Mouse (Mus musculus) hindbrain, embryonic 16.5 days (tissue): ENCODE measurements at regions not wholly inside any gene's neighbourhood (a gene's known extent, or its start where the extent isn't known, plus 50 kb on each side); places are given as distances from the start of the nearest gene placed in this dataset.
"Not testable (repeated sequence)": the region's sequence is repeated elsewhere in the genome, so short reads cannot be mapped to it uniquely, and the experiment has no call there.

ENCODE experiments used
- ATAC-seq: fragments of 200-750 bp; cut with Nextera tagmentation; 2 replicates; pipeline ENCODE4 v1.8.0; 2017; ENCODE audit warnings: moderate TSS enrichment, moderate library complexity
- H3K27ac ChIP-seq: fragments of 300-500 bp; sonication (generic); 2 replicates; pipeline ENCODE4 v1.5.1; 2014; ENCODE audit warnings: low read depth, mild to moderate bottlenecking, control low read depth, low read length, moderate library complexity
- H3K27me3 ChIP-seq: fragments of 300-500 bp; sonication (generic); replicated peaks from 2 replicates; pipeline ENCODE4 v1.6.1; 2014; ENCODE audit warnings: low read length; ENCODE audit not compliant: control insufficient read depth, insufficient read depth
- H3K36me3 ChIP-seq: fragments of 300-500 bp; sonication (generic); 2 replicates; pipeline ENCODE4 v1.6.1; 2014; ENCODE audit warnings: mild to moderate bottlenecking, low read length, moderate library complexity, mixed read lengths; ENCODE audit not compliant: control insufficient read depth, insufficient read depth
- H3K4me1 ChIP-seq: fragments of 300-500 bp; sonication (generic); 2 replicates; pipeline ENCODE4 v1.6.1; 2014; ENCODE audit warnings: low read depth, low read length; ENCODE audit not compliant: control insufficient read depth, insufficient read depth
- H3K4me2 ChIP-seq: fragments of 300-500 bp; sonication (generic); 2 replicates; pipeline ENCODE4 v1.6.1; 2014; ENCODE audit warnings: mild to moderate bottlenecking, low read length, control low read depth, moderate library complexity
- H3K4me3 ChIP-seq: fragments of 300-500 bp; sonication (generic); 2 replicates; pipeline ENCODE4 v1.5.1; 2014; ENCODE audit warnings: mild to moderate bottlenecking, low read length, control low read depth, moderate library complexity
- H3K9ac ChIP-seq: fragments of 300-500 bp; sonication (generic); 2 replicates; pipeline ENCODE4 v1.6.1; 2014; ENCODE audit warnings: low read depth, mild to moderate bottlenecking, control low read depth, low read length, moderate library complexity
- H3K9me3 ChIP-seq: fragments of 300-500 bp; sonication (generic); 2 replicates; pipeline ENCODE4 v1.6.1; 2014; ENCODE audit warnings: mild to moderate bottlenecking, low read length, moderate library complexity; ENCODE audit not compliant: control insufficient read depth
- WGBS: fragments of 180-500 bp; shearing (Covaris S2); extraction: QIAGEN DNeasy Blood & Tissue Kit; methylation state at CpG from one replicate; pipeline ENCODE4 v1.1.7; 2014; 5-methylcytosine and 5-hydroxymethylcytosine counted together

GRCm38 (mm10) chr2:78012441-78012840, 66.3 kb upstream of the Cwc22 start:
- H3K9ac ChIP-seq, H3K4me3 ChIP-seq, ATAC-seq, H3K4me2 ChIP-seq, H3K9me3 ChIP-seq, H3K27me3 ChIP-seq, H3K36me3 ChIP-seq, H3K27ac ChIP-seq, H3K4me1 ChIP-seq: not testable (repeated sequence)
- WGBS, result 97% methylated on average over 6 of the region's 6 CpGs

GRCm38 (mm10) chr2:78011821-78012220, 65.6 kb upstream of the Cwc22 start:
- no peaks in the 10 kb centered on the region for H3K36me3 ChIP-seq
- H3K9me3 ChIP-seq, result no peaks in the 10 kb centered on the region
- no peak for ATAC-seq
- H3K4me1 ChIP-seq, result no peaks in the 10 kb centered on the region
- H3K9ac ChIP-seq, result no peak overlapping the region
- H3K27me3 ChIP-seq, result no peaks in the 10 kb centered on the region
- WGBS, result 83% methylated on average over 2 of the region's 2 CpGs
- H3K4me3 ChIP-seq, result no peak overlapping the region
- no peak overlapping the region for H3K27ac ChIP-seq
- H3K4me2 ChIP-seq, result no peak overlapping the region

GRCm38 (mm10) chr2:78011051-78011800, 65.1 kb upstream of the Cwc22 start:
- H3K9me3 ChIP-seq, result no peaks in the 10 kb centered on the region
- H3K4me2 ChIP-seq, result no peak overlapping the region
- no peaks in the 10 kb centered on the region for H3K4me1 ChIP-seq
- H3K36me3 ChIP-seq, result no peaks in the 10 kb centered on the region
- no peak overlapping the region for H3K4me3 ChIP-seq
- H3K27me3 ChIP-seq, result no peaks in the 10 kb centered on the region
- no peak overlapping the region for H3K9ac ChIP-seq
- ATAC-seq, result no peak
- H3K27ac ChIP-seq, result no peak overlapping the region
- WGBS, result 88% methylated on average over 2 of the region's 2 CpGs

- H3K4me3 ChIP-seq, result no peak overlapping the region
- H3K4me1 ChIP-seq, result no peaks in the 10 kb centered on the region
- no peak for ATAC-seq
- H3K36me3 ChIP-seq, result no peaks in the 10 kb centered on the region
- H3K9me3 ChIP-seq, result no peaks in the 10 kb centered on the region
- 73% methylated on average over 5 of the region's 5 CpGs for WGBS
- no peak overlapping the region for H3K4me2 ChIP-seq
- H3K27ac ChIP-seq, result no peak overlapping the region
- no peak overlapping the region for H3K9ac ChIP-seq
- no peaks in the 10 kb centered on the region for H3K27me3 ChIP-seq
Measured at GRCm38 (mm10) chr2:78010066-78010690, 64.0 kb upstream of the Cwc22 start.

GRCm38 (mm10) chr2:78008094-78008493, 61.9 kb upstream of the Cwc22 start:
- 100% methylated on average over 1 of the region's 1 CpGs for WGBS
- no peaks in the 10 kb centered on the region for H3K9me3 ChIP-seq

GRCm38 (mm10) chr2:78005402-78006021, 59.3 kb upstream of the Cwc22 start:
- H3K4me3 ChIP-seq, result no peak overlapping the region
- H3K4me2 ChIP-seq, result no peak overlapping the region
- H3K4me1 ChIP-seq, result no peaks in the 10 kb centered on the region
- H3K9ac ChIP-seq, result no peak overlapping the region
- H3K9me3 ChIP-seq, result no peaks in the 10 kb centered on the region
- H3K27me3 ChIP-seq, result no peaks in the 10 kb centered on the region
- no peak overlapping the region for H3K27ac ChIP-seq
- no peaks in the 10 kb centered on the region for H3K36me3 ChIP-seq
- ATAC-seq, result no peak
- 42% methylated on average over 7 of the region's 7 CpGs for WGBS

More at GRCm38 (mm10) chr2:78008094-78008493, 61.9 kb upstream of the Cwc22 start:
- no peak overlapping the region for H3K9ac ChIP-seq
- no peak for ATAC-seq
- no peak overlapping the region for H3K4me3 ChIP-seq
- no peak overlapping the region for H3K27ac ChIP-seq
- H3K27me3 ChIP-seq, result no peaks in the 10 kb centered on the region
- H3K4me2 ChIP-seq, result no peak overlapping the region
- H3K4me1 ChIP-seq, result no peaks in the 10 kb centered on the region
- no peaks in the 10 kb centered on the region for H3K36me3 ChIP-seq

GRCm38 (mm10) chr2:78004426-78004825, 58.3 kb upstream of the Cwc22 start:
- H3K27me3 ChIP-seq, result no peaks in the 10 kb centered on the region
- no peaks in the 10 kb centered on the region for H3K9me3 ChIP-seq
- H3K9ac ChIP-seq, result no peak overlapping the region
- no peak overlapping the region for H3K4me3 ChIP-seq
- ATAC-seq, result no peak
- H3K4me2 ChIP-seq, result no peak overlapping the region
- 71% methylated on average over 5 of the region's 5 CpGs for whole genome bisulfite sequencing
- H3K36me3 ChIP-seq, result no peaks in the 10 kb centered on the region
- no peaks in the 10 kb centered on the region for H3K4me1 ChIP-seq
- H3K27ac ChIP-seq, result no peak overlapping the region
